Mouse (Mus musculus) heart, postnatal 0 days (tissue): ENCODE data around the gene Ssx9. TPM values are rescaled to one million over a fixed set of nuclear protein-coding genes. Genes with fewer than 3 reads are reported as not detected.
"Not testable (repeated sequence)": the region's sequence is repeated elsewhere in the genome, so short reads cannot be mapped to it uniquely, and the experiment has no call there.

Experiments used
- ATAC-seq: fragments of 200-750 bp; cut with Nextera tagmentation; 2 replicates; pipeline ENCODE4 v1.8.0; 2017; ENCODE audit warnings: low read depth, moderate number of reproducible peaks, moderate library complexity; ENCODE audit not compliant: insufficient read depth
- DNase-seq: peaks from one replicate; pipeline ENCODE4 v3.0.0-alpha.2; 2016; ENCODE audit warnings: low spot score
- H3K27ac ChIP-seq: fragments of 300-500 bp; sonication (generic); 2 replicates; pipeline ENCODE4 v1.5.1; 2014; ENCODE audit warnings: low read depth, mild to moderate bottlenecking
- H3K27me3 ChIP-seq: fragments of 300-500 bp; sonication (generic); 2 replicates; pipeline ENCODE4 v1.6.1; 2014; ENCODE audit warnings: low read length, mixed read lengths; ENCODE audit not compliant: control insufficient read depth, insufficient read depth
- H3K36me3 ChIP-seq: fragments of 300-500 bp; sonication (generic); replicated peaks from 2 replicates; pipeline ENCODE4 v1.6.1; 2014; ENCODE audit warnings: low read length, mixed read lengths; ENCODE audit not compliant: control insufficient read depth, insufficient read depth
- H3K4me1 ChIP-seq: fragments of 300-500 bp; sonication (generic); 2 replicates; pipeline ENCODE4 v1.6.1; 2014; ENCODE audit warnings: antibody characterized with exemption; ENCODE audit not compliant: control insufficient read depth, insufficient read depth
- H3K4me2 ChIP-seq: fragments of 300-500 bp; sonication (generic); 2 replicates; pipeline ENCODE4 v1.6.1; 2014; ENCODE audit warnings: low read depth, mild to moderate bottlenecking, low read length, moderate library complexity
- H3K4me3 ChIP-seq: fragments of 300-500 bp; sonication (generic); 2 replicates; pipeline ENCODE4 v1.5.1; 2014; ENCODE audit warnings: low read depth, low read length
- H3K9ac ChIP-seq: fragments of 300-500 bp; sonication (generic); replicated peaks from 2 replicates; pipeline ENCODE4 v1.6.1; 2014; ENCODE audit warnings: low read depth, low read length, mixed read lengths
- H3K9me3 ChIP-seq: fragments of 300-500 bp; sonication (generic); replicated peaks from 2 replicates; pipeline ENCODE4 v1.6.1; 2016; ENCODE audit warnings: low read length; ENCODE audit not compliant: control insufficient read depth
- CTCF ChIP-seq: IDR thresholded peaks from 2 replicates; pipeline ENCODE4 v1.5.1; 2016; ENCODE audit warnings: antibody characterized with exemption, control low read depth, low read depth
- EP300 ChIP-seq: IDR thresholded peaks from 2 replicates; pipeline ENCODE4 v1.6.1; 2016; ENCODE audit warnings: antibody characterized with exemption, low read depth
- WGBS: fragments of 180-500 bp; shearing (Covaris S2); extraction: QIAGEN DNeasy Blood & Tissue Kit; methylation state at CpG from one replicate; pipeline ENCODE4 v1.1.7; 2014; 5-methylcytosine and 5-hydroxymethylcytosine counted together
- polyA plus RNA-seq: library from polyadenylated mRNA; unstranded; fragments of >200 nt; fragmentation: Nextera tagmentation; extraction: Ambion mirVana; gene quantifications from 2 replicates; pipeline ENCODE4 v1.2.1, GENCODE M21; 2015
- total RNA-seq: library from RNA; depleted of rRNA; stranded (reverse); fragments of >200 nt; gene quantifications from 2 replicates; pipeline ENCODE4 v1.2.3, GENCODE M21; 2014; ENCODE audit warnings: low replicate concordance; rRNA removed

Ssx9 gene
- total RNA-seq (not detected in 2 replicates), polyA plus RNA-seq (not detected in 2 replicates)

DNA sequence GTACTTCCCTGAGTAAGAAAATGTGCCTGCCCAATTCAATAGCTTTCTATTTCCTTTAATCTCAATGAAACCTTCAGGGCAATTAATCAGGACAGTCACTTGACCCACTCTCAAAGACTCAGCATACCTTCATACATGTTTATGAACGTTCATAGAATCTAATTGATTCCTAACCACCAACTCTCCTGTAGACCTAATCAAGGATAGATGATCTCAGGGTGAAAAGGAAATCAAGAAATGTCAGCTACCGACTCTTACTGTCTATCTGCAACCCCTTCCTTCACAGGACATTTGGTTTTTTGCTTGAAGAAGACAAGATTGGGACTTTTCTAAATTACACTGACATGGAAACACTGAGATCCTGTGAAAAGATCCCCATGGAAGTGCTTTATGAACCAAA lies at the start of gene Ssx9:
Gene Ssx9, plus strand, starts transcription at position 301 of the 400 bp plus-strand sequence.
- H3K27ac ChIP-seq, H3K4me3 ChIP-seq, H3K4me1 ChIP-seq, H3K4me2 ChIP-seq, H3K36me3 ChIP-seq, DNase-seq, H3K27me3 ChIP-seq, H3K9ac ChIP-seq, ATAC-seq, H3K9me3 ChIP-seq: not testable (repeated sequence)
- 43% methylated on average over 2 of the region's 2 CpGs for WGBS

DNA sequence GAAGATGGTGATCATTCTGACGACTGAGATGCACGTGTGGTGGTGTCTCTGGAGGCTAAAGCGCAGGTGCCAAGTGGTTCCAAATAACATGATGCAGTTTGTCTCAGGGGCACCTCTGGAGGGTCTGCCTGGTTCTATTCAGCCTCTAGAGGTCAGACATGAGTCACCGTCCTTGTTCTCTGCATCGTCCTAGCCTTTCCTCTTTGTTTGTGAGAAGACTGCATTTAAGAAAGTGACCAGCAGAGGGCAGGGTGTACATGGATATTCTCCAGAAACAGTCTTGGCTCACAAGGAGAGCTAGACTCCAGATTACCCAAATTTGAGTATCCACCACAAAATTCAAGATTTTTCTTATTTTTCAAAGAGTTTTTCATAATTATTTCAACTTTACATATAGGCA lies 15.3 kb upstream of the Ssx9 start:
- no peak overlapping the region for H3K4me2 ChIP-seq
- no peak for ATAC-seq
- no peaks in the 10 kb centered on the region for H3K9me3 ChIP-seq
- H3K4me1 ChIP-seq, result no peaks in the 10 kb centered on the region
- H3K4me3 ChIP-seq, result no peak overlapping the region
- TF ChIP-seq EP300 (no peak), CTCF (peak; percentile 9; the same call in 1 of the 2 replicates)
- no peak for DNase-seq
- WGBS, result 40% methylated on average over 5 of the region's 5 CpGs
- H3K36me3 ChIP-seq, result no peaks in the 10 kb centered on the region
- no peak overlapping the region for H3K9ac ChIP-seq
- no peak overlapping the region for H3K27ac ChIP-seq
- no peaks in the 10 kb centered on the region for H3K27me3 ChIP-seq

DNA sequence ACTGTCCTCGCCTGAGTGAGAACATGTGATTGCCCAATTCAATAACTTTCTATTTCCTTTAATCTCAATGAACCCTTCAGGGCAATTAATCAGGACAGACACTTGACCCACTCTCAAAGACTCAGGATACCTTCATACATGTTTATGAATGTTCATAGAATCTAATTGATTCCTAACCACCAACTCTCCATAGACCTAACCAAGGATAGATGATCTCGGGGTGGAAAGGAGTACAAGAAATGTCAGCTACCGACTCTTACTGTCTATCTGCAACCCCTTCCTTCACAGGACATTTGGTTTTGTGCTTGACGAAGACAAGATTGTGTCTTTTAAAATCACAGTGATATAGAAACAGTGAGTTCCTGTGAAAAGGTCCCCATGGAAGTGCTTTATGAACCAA lies 55.2 kb downstream of the Ssx9 start, which contains the start of gene Ssxb5:
Gene Ssxb5, plus strand, starts transcription at position 301 of the 400 bp plus-strand sequence.
- H3K27me3 ChIP-seq, H3K4me1 ChIP-seq, DNase-seq, ATAC-seq, H3K27ac ChIP-seq, H3K9me3 ChIP-seq, H3K9ac ChIP-seq, H3K4me2 ChIP-seq, H3K4me3 ChIP-seq, H3K36me3 ChIP-seq: not testable (repeated sequence)
- whole genome bisulfite sequencing, result 67% methylated on average over 4 of the region's 4 CpGs

Other genes starting within 250 kb of the Ssx9 start
- gene Gm14459, start 223.5 kb upstream of the Ssx9 start, total RNA-seq, result not detected in 2 replicates
- gene Gm14459, start 223.5 kb upstream of the Ssx9 start, polyA plus RNA-seq, result not detected in 2 replicates
- not detected in 2 replicates for gene Ssxb6, start 200.2 kb upstream of the Ssx9 start, total RNA-seq
- gene Ssxb6, start 200.2 kb upstream of the Ssx9 start, polyA plus RNA-seq, result not detected in 2 replicates
- not detected in 2 replicates for gene Ssxb3, start 156.6 kb upstream of the Ssx9 start, total RNA-seq
- gene Ssxb3, start 156.6 kb upstream of the Ssx9 start, polyA plus RNA-seq, result not detected in 2 replicates
- not detected in 2 replicates for gene Ssxb8, start 57.6 kb upstream of the Ssx9 start, total RNA-seq
- gene Ssxb8, start 57.6 kb upstream of the Ssx9 start, polyA plus RNA-seq, result not detected in 2 replicates
- gene Ssxb5, start 55.3 kb downstream of the Ssx9 start, total RNA-seq, result not detected in 2 replicates
- not detected in 2 replicates for gene Ssxb5, start 55.3 kb downstream of the Ssx9 start, polyA plus RNA-seq
- gene Gm6592, start 95.6 kb downstream of the Ssx9 start, total RNA-seq, result not detected in 2 replicates
- not detected in 2 replicates for gene Gm6592, start 95.6 kb downstream of the Ssx9 start, polyA plus RNA-seq
- gene Gm5751, start 125.8 kb downstream of the Ssx9 start, total RNA-seq, result not detected in 2 replicates
- not detected in 2 replicates for gene Gm5751, start 125.8 kb downstream of the Ssx9 start, polyA plus RNA-seq
- gene B630019K06Rik, start 143.9 kb downstream of the Ssx9 start, total RNA-seq, result 3.1 and 3.8 TPM in 2 replicates
- 0.92 and 0.99 TPM in 2 replicates for gene B630019K06Rik, start 143.9 kb downstream of the Ssx9 start, polyA plus RNA-seq
- gene Fthl17b, start 214.5 kb downstream of the Ssx9 start, total RNA-seq, result not detected in 2 replicates
- not detected in 2 replicates for gene Fthl17b, start 214.5 kb downstream of the Ssx9 start, polyA plus RNA-seq
- gene Fthl17c, start 228.1 kb downstream of the Ssx9 start, total RNA-seq, result not detected in 2 replicates
- not detected in 2 replicates for gene Fthl17c, start 228.1 kb downstream of the Ssx9 start, polyA plus RNA-seq
- not detected in 2 replicates for gene Fthl17d, start 238.3 kb downstream of the Ssx9 start, total RNA-seq
- gene Fthl17d, start 238.3 kb downstream of the Ssx9 start, polyA plus RNA-seq, result not detected in 2 replicates